Mouse (Mus musculus) mesoderm, embryonic 11.5 days (tissue): Measurements from ENCODE around the gene Adcy5.

Source experiments
- DNase-seq: peaks from one replicate; pipeline ENCODE4 v3.0.0-alpha.2; 2012; ENCODE audit warnings: low read depth, low spot score

Gene Adcy5

GRCm38 (mm10) chr16:35270353-35270934 lies 115.8 kb downstream of the Adcy5 start:
- DNase-seq = peak; percentile 91

- no peak for DNase-seq
These were observed 116.3 kb downstream of the Adcy5 start for GRCm38 (mm10) chr16:35270945-35271344.

- no peak for DNase-seq
These were observed 116.9 kb downstream of the Adcy5 start for GRCm38 (mm10) chr16:35271572-35271971.

- DNase-seq = no peak
These were observed 117.7 kb downstream of the Adcy5 start for GRCm38 (mm10) chr16:35272417-35272816.

- no peak for DNase-seq
These were observed 123.5 kb downstream of the Adcy5 start for GRCm38 (mm10) chr16:35278166-35278565.

- no peak for DNase-seq
These were observed 127.8 kb downstream of the Adcy5 start for GRCm38 (mm10) chr16:35282456-35282855.

GRCm38 (mm10) chr16:35285821-35286220 lies 131.1 kb downstream of the Adcy5 start:
- no peak for DNase-seq

- DNase-seq = no peak
These were observed 132.6 kb downstream of the Adcy5 start for GRCm38 (mm10) chr16:35287244-35287643.

GRCm38 (mm10) chr16:35297786-35298185 lies 143.1 kb downstream of the Adcy5 start:
- no peak for DNase-seq

- DNase-seq = no peak
These were observed 145.5 kb downstream of the Adcy5 start for GRCm38 (mm10) chr16:35300156-35300555.

- DNase-seq = peak; percentile 67
These were observed 148.0 kb downstream of the Adcy5 start for GRCm38 (mm10) chr16:35302441-35303280.

GRCm38 (mm10) chr16:35303721-35304120 lies 149.0 kb downstream of the Adcy5 start:
- no peak for DNase-seq

GRCm38 (mm10) chr16:35304416-35304815 lies 149.7 kb downstream of the Adcy5 start:
- no peak for DNase-seq

- DNase-seq = no peak
These were observed 150.5 kb downstream of the Adcy5 start for GRCm38 (mm10) chr16:35305226-35305625.

GRCm38 (mm10) chr16:35306631-35307030 lies 152.0 kb downstream of the Adcy5 start:
- DNase-seq = no peak

- no peak for DNase-seq
These were observed 152.7 kb downstream of the Adcy5 start for GRCm38 (mm10) chr16:35307331-35307730.

- DNase-seq = no peak
These were observed 153.3 kb downstream of the Adcy5 start for GRCm38 (mm10) chr16:35308016-35308415.

- DNase-seq = no peak
These were observed 153.9 kb downstream of the Adcy5 start for GRCm38 (mm10) chr16:35308486-35309143.

- DNase-seq = no peak
These were observed 155.0 kb downstream of the Adcy5 start for GRCm38 (mm10) chr16:35309634-35310033.

- DNase-seq = no peak
These were observed 156.0 kb downstream of the Adcy5 start for GRCm38 (mm10) chr16:35310551-35311110.

- DNase-seq = no peak
These were observed 156.9 kb downstream of the Adcy5 start for GRCm38 (mm10) chr16:35311586-35311985.

GRCm38 (mm10) chr16:35315496-35315895 lies 160.8 kb downstream of the Adcy5 start:
- DNase-seq = no peak
